Mouse (Mus musculus): ENCODE data around the gene Gpr37l1. TPM values are rescaled to one million over a fixed set of nuclear protein-coding genes. Genes with fewer than 3 reads are reported as not detected.

Gpr37l1 gene
- polyA plus RNA-seq, 1 experiment from 2014 or later, result 1.4 TPM

- 0 out of 2 replicates have a peak, but pooled peaks have one; percentile 15 for ATAC-seq (ENCODE audit: low FRiP score)
- no peak overlapping the region for H3K9ac ChIP-seq (replicated peaks)
- H3K36me3 ChIP-seq, result peaks cover 19% of the 10 kb centered on the region
- no peaks in the 10 kb centered on the region for H3K9me3 ChIP-seq (replicated peaks)
- H3K27ac ChIP-seq (replicated peaks), result peak overlapping the region; percentile 77
- H3K27me3 ChIP-seq (replicated peaks), result no peaks in the 10 kb centered on the region
- peaks cover 21% of the 10 kb centered on the region for H3K4me1 ChIP-seq
- 70% methylated on average over 11 of the region's 11 CpGs for whole genome bisulfite sequencing
- no peak overlapping the region for H3K4me2 ChIP-seq
- H3K4me3 ChIP-seq (replicated peaks), result no peak overlapping the region
These were observed 7.8 kb downstream of the Gpr37l1 start for GRCm38 (mm10) chr1:135159556-135160123.

DNA sequence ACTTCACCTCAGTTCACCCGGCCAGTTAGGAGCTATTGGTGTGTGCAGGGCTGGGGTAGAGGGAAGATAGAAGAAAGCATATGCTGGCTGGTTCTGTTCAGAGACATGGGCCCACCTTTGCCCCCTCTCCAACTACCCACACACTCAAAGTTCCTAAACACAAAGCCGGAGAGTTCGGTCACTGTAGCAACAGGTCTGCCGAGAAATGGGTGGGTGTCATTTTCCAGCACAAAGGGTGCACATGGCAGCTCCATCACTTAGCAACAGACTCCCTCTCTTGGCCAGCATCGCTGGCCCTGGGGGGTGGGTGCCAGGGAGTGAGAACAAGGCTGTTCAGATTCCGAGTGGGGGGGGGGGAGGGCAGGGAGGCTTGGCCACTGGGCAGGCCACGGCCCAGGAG, 8.4 kb downstream of the Gpr37l1 start:
- Histone ChIP-seq H3K36me3 (peaks cover 19% of the 10 kb centered on the region), H3K27me3 (replicated peaks) (no peaks in the 10 kb centered on the region), H3K4me3 (replicated peaks) (no peak overlapping the region), H3K4me1 (peaks cover 26% of the 10 kb centered on the region), H3K9me3 (replicated peaks) (no peaks in the 10 kb centered on the region), H3K27ac (replicated peaks) (peak overlapping the region; percentile 84), H3K4me2 (no peak overlapping the region), H3K9ac (replicated peaks) (no peak overlapping the region)
- ATAC-seq (ENCODE audit: low FRiP score), result peak; percentile 74
- WGBS, result 33% methylated on average over 7 of the region's 7 CpGs

GRCm38 (mm10) chr1:135158633-135159032, 8.8 kb downstream of the Gpr37l1 start:
- no peaks in the 10 kb centered on the region for H3K9me3 ChIP-seq (replicated peaks)
- H3K4me2 ChIP-seq, result no peak overlapping the region
- H3K4me1 ChIP-seq, result peaks cover 30% of the 10 kb centered on the region
- peak; percentile 66 for ATAC-seq (ENCODE audit: low FRiP score)
- WGBS, result 54% methylated on average over 5 of the region's 5 CpGs
- peaks cover 19% of the 10 kb centered on the region for H3K36me3 ChIP-seq
- H3K27me3 ChIP-seq (replicated peaks), result no peaks in the 10 kb centered on the region
- H3K9ac ChIP-seq (replicated peaks), result no peak overlapping the region
- H3K27ac ChIP-seq (replicated peaks), result peak overlapping the region; percentile 84
- no peak overlapping the region for H3K4me3 ChIP-seq (replicated peaks)

- H3K9ac ChIP-seq (replicated peaks), result no peak overlapping the region
- peaks cover 37% of the 10 kb centered on the region for H3K4me1 ChIP-seq
- no peak overlapping the region for H3K4me3 ChIP-seq (replicated peaks)
- no peak overlapping the region for H3K4me2 ChIP-seq
- ATAC-seq (ENCODE audit: low FRiP score), result no peak
- H3K27ac ChIP-seq (replicated peaks), result peak overlapping the region; percentile 84
- no peaks in the 10 kb centered on the region for H3K9me3 ChIP-seq (replicated peaks)
- WGBS, result 84% methylated on average over 6 of the region's 6 CpGs
- no peaks in the 10 kb centered on the region for H3K27me3 ChIP-seq (replicated peaks)
- H3K36me3 ChIP-seq, result peaks cover 30% of the 10 kb centered on the region
These were observed 11.2 kb downstream of the Gpr37l1 start for GRCm38 (mm10) chr1:135156300-135156699.

DNA sequence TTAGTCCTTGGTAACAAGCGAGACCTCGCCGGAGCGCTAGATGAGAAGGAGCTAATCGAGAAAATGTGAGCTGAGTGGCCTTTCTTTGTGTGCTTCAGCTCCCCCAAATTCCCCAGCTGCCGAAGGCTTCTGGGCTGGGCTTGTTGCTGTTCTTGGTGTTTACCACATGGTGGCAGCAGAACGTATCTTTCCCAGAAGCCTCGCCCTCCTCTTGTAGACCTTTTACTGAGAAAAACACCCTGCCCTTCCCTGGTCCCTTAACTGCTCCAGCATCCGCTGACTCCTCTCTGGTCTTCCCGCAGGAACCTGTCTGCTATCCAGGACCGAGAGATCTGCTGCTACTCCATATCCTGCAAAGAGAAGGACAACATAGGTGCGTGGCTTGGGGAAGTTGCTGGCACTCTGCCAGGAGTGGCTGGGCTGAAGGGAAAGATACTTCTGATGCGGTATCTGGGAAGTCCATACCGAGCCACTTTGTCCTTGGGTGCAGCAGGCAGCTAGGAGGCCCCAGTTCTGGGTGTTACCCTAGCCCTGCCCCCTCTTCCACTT, 13.0 kb downstream of the Gpr37l1 start:
- Histone ChIP-seq H3K4me2 (peak overlapping the region; percentile 41), H3K27me3 (replicated peaks) (no peaks in the 10 kb centered on the region), H3K9me3 (replicated peaks) (no peaks in the 10 kb centered on the region), H3K4me1 (peaks cover 44% of the 10 kb centered on the region), H3K27ac (replicated peaks) (peak overlapping the region; percentile 83), H3K4me3 (replicated peaks) (no peak overlapping the region), H3K9ac (replicated peaks) (peak overlapping the region; percentile 39; the same call in 1 of the 2 replicates), H3K36me3 (peaks cover 31% of the 10 kb centered on the region)
- peak; percentile 56 for ATAC-seq (ENCODE audit: low FRiP score)
- WGBS, result 4% methylated on average over 14 of the region's 14 CpGs

- Histone ChIP-seq H3K9ac (replicated peaks) (peak overlapping the region; percentile 39; the same call in 1 of the 2 replicates), H3K4me1 (peaks cover 47% of the 10 kb centered on the region), H3K4me2 (peak overlapping the region; percentile 41), H3K9me3 (replicated peaks) (no peaks in the 10 kb centered on the region), H3K27me3 (replicated peaks) (no peaks in the 10 kb centered on the region), H3K27ac (replicated peaks) (peak overlapping the region; percentile 83), H3K4me3 (replicated peaks) (no peak overlapping the region), H3K36me3 (peaks cover 31% of the 10 kb centered on the region)
- ATAC-seq (ENCODE audit: low FRiP score), result no peak
- WGBS, result 21% methylated on average over 12 of the region's 13 CpGs
These were observed 13.5 kb downstream of the Gpr37l1 start for GRCm38 (mm10) chr1:135154011-135154410.

GRCm38 (mm10) chr1:135148996-135149395, 18.5 kb downstream of the Gpr37l1 start:
- Histone ChIP-seq H3K4me2 (peak overlapping the region; percentile 94), H3K4me3 (replicated peaks) (peak overlapping the region; percentile 99), H3K27me3 (replicated peaks) (no peaks in the 10 kb centered on the region), H3K9ac (replicated peaks) (peak overlapping the region; percentile 99; the same call in 1 of the 2 replicates), H3K4me1 (peaks cover 50% of the 10 kb centered on the region), H3K36me3 (peaks cover 11% of the 10 kb centered on the region; the same call in 1 of the 2 replicates), H3K27ac (replicated peaks) (peak overlapping the region; percentile 99), H3K9me3 (replicated peaks) (no peaks in the 10 kb centered on the region)
- 47% methylated on average over 5 of the region's 5 CpGs for WGBS
- ATAC-seq (ENCODE audit: low FRiP score), result no peak

GRCm38 (mm10) chr1:135148476-135148875, 19.0 kb downstream of the Gpr37l1 start:
- H3K4me1 ChIP-seq, result peaks cover 46% of the 10 kb centered on the region
- H3K4me2 ChIP-seq, result peak overlapping the region; percentile 94
- H3K27ac ChIP-seq (replicated peaks), result peak overlapping the region; percentile 99
- peak overlapping the region; percentile 99 for H3K4me3 ChIP-seq (replicated peaks)
- ATAC-seq (ENCODE audit: low FRiP score), result no peak
- H3K27me3 ChIP-seq (replicated peaks), result no peaks in the 10 kb centered on the region
- peaks cover 11% of the 10 kb centered on the region; the same call in 1 of the 2 replicates for H3K36me3 ChIP-seq
- peak overlapping the region; percentile 99 for H3K9ac ChIP-seq (replicated peaks)
- H3K9me3 ChIP-seq (replicated peaks), result no peaks in the 10 kb centered on the region
- 46% methylated on average over 4 of the region's 4 CpGs for WGBS

- H3K9me3 ChIP-seq (replicated peaks), result no peaks in the 10 kb centered on the region
- peaks cover 11% of the 10 kb centered on the region; the same call in 1 of the 2 replicates for H3K36me3 ChIP-seq
- peak; percentile 26 for ATAC-seq (ENCODE audit: low FRiP score)
- peak overlapping the region; percentile 94 for H3K4me2 ChIP-seq
- WGBS, result 1% methylated on average over 7 of the region's 7 CpGs
- peak overlapping the region; percentile 99 for H3K9ac ChIP-seq (replicated peaks)
- H3K27me3 ChIP-seq (replicated peaks), result no peaks in the 10 kb centered on the region
- H3K27ac ChIP-seq (replicated peaks), result peak overlapping the region; percentile 99
- H3K4me1 ChIP-seq, result peaks cover 45% of the 10 kb centered on the region
- H3K4me3 ChIP-seq (replicated peaks), result peak overlapping the region; percentile 99
These were observed 19.8 kb downstream of the Gpr37l1 start for GRCm38 (mm10) chr1:135147702-135148058.

DNA sequence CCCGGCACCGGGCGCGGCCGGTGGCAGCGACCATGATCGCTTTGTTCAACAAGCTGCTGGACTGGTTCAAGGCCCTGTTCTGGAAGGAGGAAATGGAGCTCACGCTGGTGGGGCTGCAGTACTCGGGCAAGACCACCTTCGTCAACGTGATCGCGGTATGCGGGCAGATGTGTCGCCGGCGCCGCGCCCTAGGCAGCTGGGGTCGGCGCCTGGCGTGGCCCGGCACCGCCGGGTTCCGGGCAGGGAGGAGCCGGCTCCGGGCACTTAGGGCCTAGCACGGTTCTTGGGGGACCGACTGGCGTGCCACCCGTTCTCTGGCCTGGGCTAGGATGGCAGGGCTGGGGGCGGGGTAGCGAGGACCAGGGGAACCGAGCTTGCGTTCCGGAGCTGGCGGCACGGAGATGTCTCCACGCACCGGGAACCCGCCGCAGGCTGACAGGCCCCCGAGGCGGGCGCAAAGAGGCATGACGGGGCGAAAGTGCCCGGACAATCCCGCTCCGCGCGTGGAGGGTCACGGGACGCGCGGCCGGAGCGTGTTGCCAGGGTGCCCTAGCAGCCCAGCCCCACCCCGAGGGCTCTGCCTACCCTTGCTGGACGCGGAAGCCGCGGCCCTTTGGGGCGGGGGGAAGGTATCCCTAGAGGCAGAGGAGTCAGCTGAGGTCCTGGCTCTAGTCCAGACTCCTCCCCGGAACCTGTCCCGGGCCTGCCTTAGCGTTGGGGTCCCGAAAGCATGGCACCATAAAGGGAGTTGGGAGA, 20.4 kb downstream of the Gpr37l1 start:
- peak; percentile 72 for ATAC-seq (ENCODE audit: low FRiP score)
- no peaks in the 10 kb centered on the region for H3K27me3 ChIP-seq (replicated peaks)

DNA sequence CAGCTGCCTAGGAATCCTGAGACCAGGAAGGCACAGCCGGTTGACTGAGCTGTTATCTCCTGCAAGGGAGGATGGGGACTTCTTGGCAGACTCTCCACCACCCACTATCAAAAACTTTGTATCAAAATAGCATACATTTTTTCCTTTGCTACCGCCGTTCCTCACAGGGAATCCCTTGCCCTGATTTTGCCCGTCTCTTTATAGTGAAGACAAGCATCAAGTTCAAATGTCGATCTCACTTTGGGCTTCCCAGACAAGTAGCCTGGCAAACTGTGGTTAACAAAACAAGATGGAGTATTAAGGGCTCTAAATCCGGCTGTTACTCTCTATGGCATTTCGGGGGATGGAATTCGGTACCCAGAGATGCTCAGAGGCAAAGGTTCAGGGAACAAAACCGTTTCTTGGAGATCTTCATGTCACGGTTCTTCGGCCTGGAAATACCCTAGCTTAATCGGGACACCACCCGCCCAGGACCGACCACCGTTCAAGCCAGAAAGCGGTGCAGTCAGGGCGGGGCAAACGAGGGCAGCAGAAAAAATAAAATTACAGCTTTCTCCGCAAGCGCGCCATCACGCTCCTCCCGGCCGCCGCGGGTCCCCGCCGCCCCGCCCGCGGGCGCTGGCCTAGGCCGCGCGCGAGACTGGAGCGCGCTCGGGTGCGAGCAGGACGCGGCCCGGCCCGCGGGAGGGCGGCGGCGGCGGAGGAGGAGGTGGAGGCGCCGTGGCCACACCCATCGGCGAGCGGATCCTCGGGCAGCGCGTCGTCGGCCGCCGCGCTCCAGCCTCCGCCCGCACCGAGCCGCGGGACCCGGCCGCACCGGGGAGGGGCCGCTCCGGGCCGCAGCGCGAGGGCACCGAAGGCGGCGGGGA, 21.2 kb downstream of the Gpr37l1 start, which contains the start of gene Arl8a:
Gene Arl8a (plus strand): TSS at position 748 of the 869 bp plus-strand sequence.
- WGBS, result under 1% methylated on average over 68 of the region's 78 CpGs
- peak; percentile 87 for ATAC-seq (ENCODE audit: low FRiP score)
- peak within 1 kb of the TSS; percentile 94 for H3K4me2 ChIP-seq

More for the DNA sequence above, 20.4 kb downstream of the Gpr37l1 start:
- H3K9me3 ChIP-seq (replicated peaks), result no peaks in the 10 kb centered on the region
- under 1% methylated on average over 69 of the region's 69 CpGs for WGBS
- H3K4me1 ChIP-seq, result peaks cover 40% of the 10 kb centered on the region
- H3K4me2 ChIP-seq, result peak overlapping the region; percentile 94
- peak overlapping the region; percentile 99 for H3K9ac ChIP-seq (replicated peaks)
- H3K36me3 ChIP-seq, result peaks cover 6% of the 10 kb centered on the region; the same call in 1 of the 2 replicates
- H3K27ac ChIP-seq (replicated peaks), result peak overlapping the region; percentile 99
- H3K4me3 ChIP-seq (replicated peaks), result peak overlapping the region; percentile 99

More for the DNA sequence above, 21.2 kb downstream of the Gpr37l1 start, which contains the start of gene Arl8a:
- Histone ChIP-seq H3K4me1 (peaks cover 40% of the 10 kb centered on the region), H3K4me3 (replicated peaks) (peak within 1 kb of the TSS; percentile 99), H3K27me3 (replicated peaks) (no peaks in the 10 kb centered on the region), H3K9ac (replicated peaks) (peak within 1 kb of the TSS; percentile 99), H3K27ac (replicated peaks) (peak within 1 kb of the TSS; percentile 99), H3K9me3 (replicated peaks) (no peaks in the 10 kb centered on the region), H3K36me3 (0 out of 2 replicates have a peak, but pooled peaks cover under 1% of the 10 kb centered on the region)

All from neural tube, embryonic 15.5 days (tissue).